Mouse (Mus musculus): ENCODE data around the gene Gm5938.

The Gm5938 gene

GRCm38 (mm10) chrX:78125167-78125566 lies at the start of gene Gm5938:
Gene Gm5938, plus strand, starts transcription at chrX:78125467.
- no peak for DNase-seq (ENCODE audit: low read depth in 1 of 2, low spot score in 2 of 2)

- no peak for DNase-seq (ENCODE audit: low read depth in 1 of 2, low spot score in 2 of 2)
Observed at GRCm38 (mm10) chrX:78091274-78091673, 34.0 kb upstream of the Gm5938 start, which contains the start of gene Obp1a. Gene Obp1a, minus strand, starts transcription at chrX:78091374.

All from monocyte, adult 2 months (primary cell).